Mouse (Mus musculus): ENCODE measurements around the gene Ly6g6c. TPM values are rescaled to one million over a fixed set of nuclear protein-coding genes. Genes with fewer than 3 reads are reported as not detected.

The Ly6g6c gene
- polyA plus RNA-seq, 1 experiment, result 0.18 TPM

DNA sequence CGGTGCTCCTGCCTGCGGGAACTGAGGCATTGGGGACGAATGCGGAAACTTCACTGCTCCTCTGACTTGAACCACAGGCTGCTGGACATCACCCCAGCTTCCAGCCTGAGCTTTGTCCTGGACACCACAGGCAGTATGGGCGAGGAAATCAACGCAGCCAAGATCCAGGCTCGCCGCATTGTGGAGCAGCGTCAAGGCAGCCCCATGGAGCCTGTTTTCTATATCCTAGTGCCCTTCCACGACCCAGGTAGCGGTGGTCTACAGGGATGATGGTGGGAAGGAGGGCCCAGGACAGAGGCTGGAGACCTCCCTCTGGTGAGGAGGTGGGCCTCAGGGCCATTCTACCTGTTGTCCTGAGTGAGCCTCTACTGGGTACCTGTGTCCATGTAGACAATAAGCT lies 45.3 kb upstream of the Ly6g6c start:
- Histone ChIP-seq H3K36me3 (ENCODE audit: control insufficient read depth, insufficient read depth) (no peaks in the 10 kb centered on the region), H3K79me2 (ENCODE audit: control insufficient read depth, insufficient read depth) (no peaks in the 10 kb centered on the region), H3K4me3 (no peak overlapping the region), H3K4me2 (ENCODE audit: low read depth) (no peak overlapping the region), H3ac (ENCODE audit: control insufficient read depth, insufficient read length) (no peak overlapping the region), H3K27me3 (ENCODE audit: control insufficient read depth, insufficient read depth, insufficient read length) (no peaks in the 10 kb centered on the region)
- TF ChIP-seq E2F4 (IDR thresholded peaks at IDR 0.05; ENCODE audit: insufficient read depth) (no peak), MYOG (IDR thresholded peaks at IDR 0.05; ENCODE audit: control insufficient read depth in 1 of 3, insufficient read depth in 1 of 3, insufficient read length in 2 of 3, low read depth in 2 of 3) (no peak), MAX (IDR thresholded peaks at IDR 0.05; ENCODE audit: low read depth) (no peak), MYOD1 (IDR thresholded peaks at IDR 0.05; ENCODE audit: control insufficient read depth in 1 of 3, insufficient read length in 2 of 3, low read depth in 2 of 3) (no peak)

DNA sequence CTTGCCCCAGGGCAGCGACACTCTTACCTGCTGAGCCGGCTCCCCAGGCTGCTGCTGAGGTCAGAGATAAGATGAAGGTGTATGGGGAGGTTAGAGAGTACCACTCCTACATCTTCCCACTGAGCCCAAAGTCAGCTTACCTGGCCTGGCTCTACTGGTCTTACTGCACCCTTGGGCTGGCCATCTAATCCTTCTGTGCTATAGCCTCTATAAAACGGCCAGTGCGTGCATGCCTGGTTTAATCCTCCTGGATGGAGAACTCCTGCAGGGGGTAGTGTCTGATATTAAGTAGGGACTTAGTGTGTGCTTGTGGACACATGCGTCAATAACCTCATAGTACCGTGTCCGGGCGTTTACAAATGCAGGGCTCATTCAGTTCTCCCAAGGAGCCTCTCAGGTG lies 44.6 kb upstream of the Ly6g6c start:
- TF ChIP-seq USF1 (IDR thresholded peaks at IDR 0.05; ENCODE audit: low read depth) (no peak), MAX (IDR thresholded peaks at IDR 0.05; ENCODE audit: low read depth) (no peak), POLR2A (IDR thresholded peaks at IDR 0.05; ENCODE audit: insufficient read length, low read depth) (no peak), TCF12 (IDR thresholded peaks at IDR 0.05; ENCODE audit: insufficient read depth, poor library complexity, severe bottlenecking) (no peak), TCF3 (IDR thresholded peaks at IDR 0.05; ENCODE audit: insufficient read length, low read depth) (no peak), MYOG (IDR thresholded peaks at IDR 0.05; ENCODE audit: control insufficient read depth in 1 of 3, insufficient read depth in 1 of 3, insufficient read length in 2 of 3, low read depth in 2 of 3) (no peak), REST (IDR thresholded peaks at IDR 0.05; ENCODE audit: insufficient read depth, insufficient read length) (no peak), CEBPB (IDR thresholded peaks at IDR 0.05; ENCODE audit: insufficient read depth, poor library complexity, severe bottlenecking) (no peak), SRF (IDR thresholded peaks at IDR 0.05; ENCODE audit: control insufficient read depth, insufficient read length, low read depth) (no peak), POLR2AphosphoS2 (IDR thresholded peaks at IDR 0.05; ENCODE audit: insufficient read length, low read depth) (no peak), MYOD1 (IDR thresholded peaks at IDR 0.05; ENCODE audit: control insufficient read depth in 1 of 3, insufficient read length in 2 of 3, low read depth in 2 of 3) (no peak), E2F4 (IDR thresholded peaks at IDR 0.05; ENCODE audit: insufficient read depth) (no peak)
- Histone ChIP-seq H3ac (ENCODE audit: control insufficient read depth, insufficient read length) (no peak overlapping the region), H3K36me3 (ENCODE audit: control insufficient read depth, insufficient read depth) (no peaks in the 10 kb centered on the region), H3K27me3 (ENCODE audit: control insufficient read depth, insufficient read depth, insufficient read length) (no peaks in the 10 kb centered on the region), H3K4me3 (no peak overlapping the region), H3K79me2 (ENCODE audit: control insufficient read depth, insufficient read depth) (no peaks in the 10 kb centered on the region), H3K4me2 (ENCODE audit: low read depth) (no peak overlapping the region)

- Histone ChIP-seq H3K4me2 (ENCODE audit: low read depth) (no peak overlapping the region), H3K79me2 (ENCODE audit: control insufficient read depth, insufficient read depth) (no peaks in the 10 kb centered on the region), H3K36me3 (ENCODE audit: control insufficient read depth, insufficient read depth) (no peaks in the 10 kb centered on the region), H3K27me3 (ENCODE audit: control insufficient read depth, insufficient read depth, insufficient read length) (no peaks in the 10 kb centered on the region), H3K4me3 (no peak overlapping the region), H3ac (ENCODE audit: control insufficient read depth, insufficient read length) (no peak overlapping the region)
- TF ChIP-seq E2F4 (IDR thresholded peaks at IDR 0.05; ENCODE audit: insufficient read depth) (no peak), POLR2AphosphoS2 (IDR thresholded peaks at IDR 0.05; ENCODE audit: insufficient read length, low read depth) (no peak), POLR2A (IDR thresholded peaks at IDR 0.05; ENCODE audit: insufficient read length, low read depth) (no peak), CEBPB (IDR thresholded peaks at IDR 0.05; ENCODE audit: insufficient read depth, poor library complexity, severe bottlenecking) (no peak), REST (IDR thresholded peaks at IDR 0.05; ENCODE audit: insufficient read depth, insufficient read length) (no peak), TCF3 (IDR thresholded peaks at IDR 0.05; ENCODE audit: insufficient read length, low read depth) (no peak), MYOG (IDR thresholded peaks at IDR 0.05; ENCODE audit: control insufficient read depth in 1 of 3, insufficient read depth in 1 of 3, insufficient read length in 2 of 3, low read depth in 2 of 3) (no peak)
These were observed 43.9 kb upstream of the Ly6g6c start for GRCm38 (mm10) chr17:35021163-35021808.

DNA sequence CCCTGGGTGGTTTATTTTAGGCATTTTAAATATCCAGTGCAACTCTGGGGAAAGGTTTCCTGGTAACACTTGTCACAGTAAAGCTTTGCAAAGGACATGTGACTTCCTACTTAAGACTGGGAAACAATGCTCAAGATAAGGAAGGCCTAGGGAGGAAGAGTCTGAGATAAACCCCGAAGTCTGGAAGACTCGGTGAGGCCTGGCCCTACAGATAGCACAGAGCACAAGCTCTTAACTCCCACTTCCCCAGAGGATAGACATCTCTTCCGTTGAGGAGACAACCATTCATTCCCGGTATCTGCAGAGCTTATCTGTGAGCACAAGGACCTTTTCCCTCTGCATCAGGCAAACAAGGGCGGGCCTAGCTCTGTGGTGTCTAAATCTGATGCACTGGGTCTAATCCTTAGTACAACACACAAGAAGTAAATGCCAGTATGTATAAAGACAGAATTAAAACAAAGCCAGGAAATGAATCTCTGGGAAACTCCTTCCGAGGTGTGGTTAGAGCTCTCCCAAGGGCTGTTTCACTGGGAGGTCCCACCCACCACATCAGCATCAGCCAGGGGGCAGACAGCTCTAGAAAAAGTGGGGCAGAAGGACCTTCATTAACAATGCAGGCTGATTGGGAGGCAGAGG lies 43.2 kb upstream of the Ly6g6c start:
- Histone ChIP-seq H3K36me3 (ENCODE audit: control insufficient read depth, insufficient read depth) (no peaks in the 10 kb centered on the region), H3K4me3 (no peak overlapping the region), H3K27me3 (ENCODE audit: control insufficient read depth, insufficient read depth, insufficient read length) (no peaks in the 10 kb centered on the region), H3ac (ENCODE audit: control insufficient read depth, insufficient read length) (no peak overlapping the region), H3K79me2 (ENCODE audit: control insufficient read depth, insufficient read depth) (no peaks in the 10 kb centered on the region), H3K4me2 (ENCODE audit: low read depth) (no peak overlapping the region)
- TF ChIP-seq MYOG (IDR thresholded peaks at IDR 0.05; ENCODE audit: control insufficient read depth in 1 of 3, insufficient read depth in 1 of 3, insufficient read length in 2 of 3, low read depth in 2 of 3) (no peak), USF1 (IDR thresholded peaks at IDR 0.05; ENCODE audit: low read depth) (no peak), POLR2A (IDR thresholded peaks at IDR 0.05; ENCODE audit: insufficient read length, low read depth) (no peak), CEBPB (IDR thresholded peaks at IDR 0.05; ENCODE audit: insufficient read depth, poor library complexity, severe bottlenecking) (no peak), MYOD1 (IDR thresholded peaks at IDR 0.05; ENCODE audit: control insufficient read depth in 1 of 3, insufficient read length in 2 of 3, low read depth in 2 of 3) (no peak), REST (IDR thresholded peaks at IDR 0.05; ENCODE audit: insufficient read depth, insufficient read length) (no peak), TCF12 (IDR thresholded peaks at IDR 0.05; ENCODE audit: insufficient read depth, poor library complexity, severe bottlenecking) (no peak), POLR2AphosphoS2 (IDR thresholded peaks at IDR 0.05; ENCODE audit: insufficient read length, low read depth) (no peak)

GRCm38 (mm10) chr17:35022541-35023060 lies 42.6 kb upstream of the Ly6g6c start:
- no peaks in the 10 kb centered on the region for H3K36me3 ChIP-seq (ENCODE audit: control insufficient read depth, insufficient read depth)
- TF ChIP-seq MYOD1 (IDR thresholded peaks at IDR 0.05; ENCODE audit: control insufficient read depth in 1 of 3, insufficient read length in 2 of 3, low read depth in 2 of 3) (no peak), CEBPB (IDR thresholded peaks at IDR 0.05; ENCODE audit: insufficient read depth, poor library complexity, severe bottlenecking) (no peak), MAX (IDR thresholded peaks at IDR 0.05; ENCODE audit: low read depth) (no peak), TCF3 (IDR thresholded peaks at IDR 0.05; ENCODE audit: insufficient read length, low read depth) (no peak), SRF (IDR thresholded peaks at IDR 0.05; ENCODE audit: control insufficient read depth, insufficient read length, low read depth) (no peak), E2F4 (IDR thresholded peaks at IDR 0.05; ENCODE audit: insufficient read depth) (no peak), TCF12 (IDR thresholded peaks at IDR 0.05; ENCODE audit: insufficient read depth, poor library complexity, severe bottlenecking) (no peak)
- H3ac ChIP-seq (ENCODE audit: control insufficient read depth, insufficient read length), result no peak overlapping the region
- no peak overlapping the region for H3K4me3 ChIP-seq
- no peaks in the 10 kb centered on the region for H3K79me2 ChIP-seq (ENCODE audit: control insufficient read depth, insufficient read depth)
- no peaks in the 10 kb centered on the region for H3K27me3 ChIP-seq (ENCODE audit: control insufficient read depth, insufficient read depth, insufficient read length)
- no peak overlapping the region for H3K4me2 ChIP-seq (ENCODE audit: low read depth)

Measured in myocyte (in vitro differentiated cells).